Mouse (Mus musculus): Measurements from ENCODE around the gene Klra6. TPM values are rescaled to one million over a fixed set of nuclear protein-coding genes. Genes with fewer than 3 reads are reported as not detected.
"Not testable (repeated sequence)": the region's sequence is repeated elsewhere in the genome, so short reads cannot be mapped to it uniquely, and the experiment has no call there.

Gene Klra6
- not detected for total RNA-seq (2021)

- DNase-seq, result no peak
- intact Hi-C loops (cut with DNase I), result no loop called here
Measured at GRCm38 (mm10) chr6:130026854-130027253, at the start of gene Klra6. TSS of gene Klra6 (minus strand) at chr6:130026954.

DNA sequence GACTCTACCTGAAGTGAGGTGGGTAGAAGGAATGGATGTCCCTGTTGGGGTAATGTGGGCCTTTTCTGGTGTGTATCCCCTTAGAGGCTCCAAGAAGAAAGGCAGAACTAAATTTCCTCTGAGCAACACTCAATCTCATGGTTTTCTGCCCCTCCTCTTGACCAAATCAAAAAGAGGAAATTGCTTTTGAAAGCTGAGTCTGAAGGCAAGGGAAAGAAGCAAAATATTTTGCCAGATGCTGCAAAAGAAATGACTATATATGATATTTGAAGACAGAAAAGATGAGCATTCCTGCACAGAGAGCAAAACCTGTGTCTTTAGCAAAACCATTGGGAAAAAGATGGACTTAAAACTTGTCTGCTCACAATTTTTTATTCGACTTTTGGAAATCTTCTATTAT lies 40.4 kb upstream of the Klra6 start, which contains the start of gene Klra4:
Gene Klra4, minus strand, starts transcription at position 101 of the 400 bp plus-strand sequence.
- intact Hi-C loops (cut with DNase I); DNase-seq: not testable (repeated sequence)

DNA sequence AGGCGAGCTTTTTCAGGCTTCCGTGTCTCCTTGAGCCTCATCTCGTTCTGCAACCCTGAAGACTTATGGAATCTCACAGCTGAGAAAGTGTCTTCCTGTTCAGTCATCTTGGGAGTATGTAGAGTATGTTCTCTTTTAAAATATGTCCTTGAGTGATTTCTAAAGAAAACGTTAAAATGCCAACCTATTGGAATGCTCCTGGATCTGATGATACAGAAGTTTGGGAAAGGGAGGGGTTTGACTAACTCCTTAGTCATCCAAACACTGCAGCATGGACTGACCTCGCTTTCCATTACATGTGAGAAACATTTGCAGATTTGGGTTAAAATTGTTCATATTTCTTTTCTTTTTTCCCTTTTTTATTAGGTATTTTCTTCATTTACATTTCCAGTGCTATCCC lies 38.4 kb upstream of the Klra6 start:
- intact Hi-C loops (cut with DNase I), result no loop called here
- no peak for DNase-seq

- intact Hi-C loops (cut with DNase I), result not testable (repeated sequence)
Measured at GRCm38 (mm10) chr6:130035146-130035545, 8.4 kb upstream of the Klra6 start.

GRCm38 (mm10) chr6:130031493-130032089 lies 4.8 kb upstream of the Klra6 start:
- DNase-seq; intact Hi-C loops (cut with DNase I): not testable (repeated sequence)

More at GRCm38 (mm10) chr6:130035146-130035545, 8.4 kb upstream of the Klra6 start:
- DNase-seq, result not testable (repeated sequence)

Other genes starting within 250 kb of the Klra6 start
- not detected for gene Gm156, start 242.7 kb downstream of the Klra6 start, total RNA-seq (2021)
- not detected for gene Gm17631, start 164.3 kb downstream of the Klra6 start, total RNA-seq (2021)
- not detected for gene Klra17, start 150.3 kb downstream of the Klra6 start, total RNA-seq (2021)
- gene Klra5, start 109.3 kb downstream of the Klra6 start, total RNA-seq (2021), result not detected
- not detected for gene Klra4, start 40.3 kb upstream of the Klra6 start, total RNA-seq (2021)
- gene Klra8, start 102.9 kb upstream of the Klra6 start, total RNA-seq (2021), result under 1 TPM in 1 of 2 experiments, not detected in 1; 0.22 TPM
- gene Klra9, start 166.2 kb upstream of the Klra6 start, total RNA-seq (2021), result under 1 TPM; 0.45 to 0.87 TPM
- not detected for gene Klra7, start 206.4 kb upstream of the Klra6 start, total RNA-seq (2021)